Mouse (Mus musculus) kidney, postnatal 0 days (tissue): ENCODE results near the gene Gm29554. TPM values are rescaled to one million over a fixed set of nuclear protein-coding genes. Genes with fewer than 3 reads are reported as not detected.
"Not testable (repeated sequence)": the region's sequence is repeated elsewhere in the genome, so short reads cannot be mapped to it uniquely, and the experiment has no call there.

ENCODE experiments used
- ATAC-seq: fragments of 200-750 bp; cut with Nextera tagmentation; replicated peaks from 2 replicates; pipeline ENCODE4 v1.8.0; 2017; ENCODE audit warnings: low read depth, moderate number of reproducible peaks, moderate TSS enrichment, moderate library complexity; ENCODE audit not compliant: low FRiP score
- DNase-seq: peaks from one replicate; pipeline ENCODE4 v3.0.0-alpha.2; 2016; ENCODE audit warnings: low spot score
- H3K27ac ChIP-seq: fragments of 300-500 bp; sonication (generic); 2 replicates; pipeline ENCODE4 v1.5.1; 2014; ENCODE audit warnings: mild to moderate bottlenecking
- H3K27me3 ChIP-seq: fragments of 300-500 bp; sonication (generic); 2 replicates; pipeline ENCODE4 v1.6.1; 2014; ENCODE audit warnings: low read length, mixed read lengths; ENCODE audit not compliant: insufficient read depth
- H3K36me3 ChIP-seq: fragments of 300-500 bp; sonication (generic); 2 replicates; pipeline ENCODE4 v1.6.1; 2014; ENCODE audit warnings: low read length, mixed read lengths; ENCODE audit not compliant: insufficient read depth
- H3K4me1 ChIP-seq: fragments of 300-500 bp; sonication (generic); replicated peaks from 2 replicates; pipeline ENCODE4 v1.6.1; 2014; ENCODE audit warnings: antibody characterized with exemption, low read length, mixed read lengths; ENCODE audit not compliant: insufficient read depth
- H3K4me2 ChIP-seq: fragments of 300-500 bp; sonication (generic); 2 replicates; pipeline ENCODE4 v1.6.1; 2014; ENCODE audit warnings: mild to moderate bottlenecking, low read length, moderate library complexity, mixed read lengths
- H3K4me3 ChIP-seq: fragments of 300-500 bp; sonication (generic); replicated peaks from 2 replicates; pipeline ENCODE4 v1.5.1; 2014; ENCODE audit warnings: low read depth, low read length
- H3K9ac ChIP-seq: fragments of 300-500 bp; sonication (generic); 2 replicates; pipeline ENCODE4 v1.6.1; 2014; ENCODE audit warnings: low read depth, low read length
- H3K9me3 ChIP-seq: fragments of 300-500 bp; sonication (generic); replicated peaks from 2 replicates; pipeline ENCODE4 v1.6.1; 2016; ENCODE audit warnings: low read length, inconsistent platforms, mixed read lengths
- WGBS: fragments of 180-500 bp; shearing (Covaris S2); extraction: QIAGEN DNeasy Blood & Tissue Kit; methylation state at CpG from one replicate; pipeline ENCODE4 v1.1.7; 2014; 5-methylcytosine and 5-hydroxymethylcytosine counted together
- polyA plus RNA-seq: library from polyadenylated mRNA; unstranded; fragments of >200 nt; fragmentation: Nextera tagmentation; extraction: Ambion mirVana; gene quantifications from 2 replicates; pipeline ENCODE4 v1.2.1, GENCODE M21; 2015

The Gm29554 gene
- not detected in 2 replicates for polyA plus RNA-seq

DNA sequence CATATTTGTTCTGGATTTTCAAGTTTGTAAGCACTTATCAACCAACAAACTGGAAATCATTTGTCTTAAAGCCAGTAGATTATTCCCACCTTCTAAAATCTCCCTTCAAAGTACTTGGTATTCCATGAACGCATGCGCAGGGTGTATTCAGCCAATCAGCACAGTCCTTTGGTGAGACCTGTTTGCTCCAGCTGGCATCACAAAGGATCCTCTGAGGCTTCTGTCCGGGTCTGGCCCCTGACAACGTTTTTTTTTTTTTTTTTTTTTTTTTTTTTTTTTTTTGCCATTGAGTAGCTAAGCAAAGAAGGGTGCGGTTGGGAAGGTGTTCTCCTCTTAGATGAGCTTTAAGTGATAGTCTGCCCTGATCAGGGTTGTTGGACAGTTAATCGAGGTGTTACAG lies at the start of gene Gm29554:
TSS of gene Gm29554 (plus strand) at position 301 of the 400 bp plus-strand sequence.
- H3K4me3 ChIP-seq, H3K27ac ChIP-seq, H3K27me3 ChIP-seq, H3K9ac ChIP-seq, H3K9me3 ChIP-seq, H3K36me3 ChIP-seq, ATAC-seq, H3K4me2 ChIP-seq, DNase-seq, H3K4me1 ChIP-seq: not testable (repeated sequence)
- WGBS = no CpG with 5 or more reads among the region's 6 CpGs

Other genes with a start within 250 kb of the Gm29554 start
- not detected in 2 replicates for gene Gm20812, start 108.0 kb downstream of the Gm29554 start, polyA plus RNA-seq